Mouse (Mus musculus): Measurements from ENCODE around the gene Foxo3. TPM values are rescaled to one million over a fixed set of nuclear protein-coding genes. Genes with fewer than 3 reads are reported as not detected.

Foxo3 gene
- total RNA-seq, 2 experiments from 2014 or later = 15.7 to 25.3 TPM

DNA sequence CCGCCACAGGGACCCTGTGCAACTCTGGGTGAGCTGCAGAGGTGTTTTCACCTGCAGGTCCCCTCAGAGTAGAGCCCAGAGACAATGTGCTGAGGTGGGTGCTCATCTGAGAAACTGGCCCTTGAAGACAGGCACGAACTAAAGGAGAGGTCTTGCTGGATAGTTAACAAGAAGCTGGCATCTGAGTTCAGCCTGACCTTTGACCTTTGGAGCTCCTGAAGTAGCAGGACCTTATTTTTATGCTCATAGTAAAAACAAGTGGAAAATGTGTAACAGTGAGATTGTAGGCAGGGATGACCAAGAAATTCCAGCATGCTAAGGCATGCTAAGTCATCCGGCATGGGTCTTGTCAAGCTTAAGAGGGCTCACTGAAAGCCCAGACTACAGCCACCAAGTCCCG is 82.6 kb downstream of the Foxo3 start:
- no peak for ATAC-seq (replicated peaks; ENCODE audit: poor library complexity, severe bottlenecking)

DNA sequence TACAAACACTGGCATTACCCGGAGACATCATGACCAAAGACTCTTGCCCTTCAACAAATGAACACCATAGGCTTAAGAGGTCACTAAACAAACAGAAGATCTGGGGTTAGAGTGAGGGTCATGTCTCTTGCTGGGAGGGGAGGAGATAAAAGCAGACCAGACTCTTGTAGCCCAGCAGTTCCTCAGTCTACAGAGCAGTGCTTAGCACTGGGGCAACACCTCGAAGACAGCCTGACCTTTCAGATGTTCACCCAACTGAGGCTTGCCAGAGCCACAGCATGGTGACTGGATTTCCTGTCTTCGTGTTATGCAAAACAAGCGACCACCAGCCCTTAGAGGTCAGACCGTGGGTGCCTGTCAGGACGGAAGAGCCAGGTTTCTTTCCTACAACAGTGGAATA is 83.6 kb downstream of the Foxo3 start:
- ATAC-seq (replicated peaks; ENCODE audit: poor library complexity, severe bottlenecking) = peak; percentile 13; the same call in 1 of the 2 replicates

DNA sequence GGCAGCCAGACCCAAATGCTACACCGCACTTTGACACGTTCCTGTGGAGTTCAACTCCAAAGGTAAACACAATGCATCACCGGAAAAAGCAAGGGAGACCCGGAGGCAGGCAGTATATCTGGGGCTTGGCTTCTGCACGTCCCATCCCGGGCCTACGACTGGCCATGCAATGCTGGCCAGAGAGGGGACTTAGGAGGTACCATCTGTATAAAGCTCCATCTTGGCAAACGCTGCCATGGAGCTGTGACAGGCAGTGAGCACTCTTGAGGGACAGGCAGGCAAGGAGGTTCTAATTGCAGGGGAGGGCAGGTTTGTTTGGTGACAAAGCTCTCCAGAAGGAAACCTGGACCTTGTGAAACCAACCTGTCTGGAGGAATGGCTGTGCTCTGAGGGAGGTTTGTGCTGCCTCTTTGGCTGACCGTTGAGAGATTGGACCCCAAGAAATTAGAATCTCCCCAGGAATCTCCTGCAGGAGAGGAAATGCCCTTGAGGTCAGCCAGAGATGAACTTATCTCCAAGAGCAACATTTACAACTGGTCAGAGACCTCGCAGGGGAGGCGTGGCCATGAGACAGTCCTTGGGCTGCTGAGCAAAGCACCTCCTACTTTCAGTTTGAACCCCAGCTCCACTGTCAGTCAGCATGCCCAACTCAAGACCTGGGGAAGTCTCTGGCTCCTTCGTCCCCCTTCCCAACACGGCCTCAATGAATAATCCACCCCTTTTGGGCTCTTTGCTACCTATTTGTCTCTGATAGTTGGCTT is 86.7 kb downstream of the Foxo3 start:
- ATAC-seq (replicated peaks; ENCODE audit: poor library complexity, severe bottlenecking) = no peak

DNA sequence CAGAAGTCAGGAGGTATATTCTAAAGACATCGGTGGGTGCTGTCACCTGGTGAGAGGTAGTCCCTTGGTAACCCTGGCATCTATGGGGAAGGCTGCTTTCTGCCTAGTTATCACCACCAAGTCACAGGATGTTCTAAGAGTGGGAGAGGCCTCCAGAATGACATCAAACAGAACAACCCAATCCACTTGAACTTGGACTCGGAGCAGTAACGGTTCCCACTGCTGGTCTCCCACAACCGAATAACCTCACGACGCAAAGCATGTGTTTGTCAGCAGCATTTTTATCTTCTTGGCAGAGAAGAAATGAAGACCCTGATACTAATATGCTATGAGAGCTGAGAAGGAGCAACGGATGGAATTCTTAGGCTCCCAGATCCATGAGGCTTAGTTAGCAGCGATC is 87.5 kb downstream of the Foxo3 start:
- no peak for ATAC-seq (replicated peaks; ENCODE audit: poor library complexity, severe bottlenecking)

DNA sequence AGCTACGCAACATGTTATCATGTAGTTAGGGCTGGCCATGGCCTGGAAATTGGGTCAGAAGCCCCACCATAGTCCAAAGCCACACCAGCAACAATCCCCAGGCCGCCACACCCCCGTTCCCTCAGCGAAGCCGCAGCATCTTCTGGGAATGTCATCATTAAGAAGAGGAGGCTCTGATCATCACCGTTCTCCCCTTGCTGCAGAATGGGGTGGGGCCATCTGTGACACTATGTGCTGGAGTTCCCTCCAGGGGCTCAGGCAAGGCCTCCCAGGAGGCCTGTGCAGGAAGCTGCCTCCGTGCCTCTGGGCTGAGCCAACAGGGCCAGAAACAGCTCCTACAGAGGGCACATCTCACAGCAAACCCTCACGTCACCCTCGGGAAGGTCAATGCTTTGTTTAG is 88.5 kb downstream of the Foxo3 start:
- no peak for ATAC-seq (replicated peaks; ENCODE audit: poor library complexity, severe bottlenecking)

DNA sequence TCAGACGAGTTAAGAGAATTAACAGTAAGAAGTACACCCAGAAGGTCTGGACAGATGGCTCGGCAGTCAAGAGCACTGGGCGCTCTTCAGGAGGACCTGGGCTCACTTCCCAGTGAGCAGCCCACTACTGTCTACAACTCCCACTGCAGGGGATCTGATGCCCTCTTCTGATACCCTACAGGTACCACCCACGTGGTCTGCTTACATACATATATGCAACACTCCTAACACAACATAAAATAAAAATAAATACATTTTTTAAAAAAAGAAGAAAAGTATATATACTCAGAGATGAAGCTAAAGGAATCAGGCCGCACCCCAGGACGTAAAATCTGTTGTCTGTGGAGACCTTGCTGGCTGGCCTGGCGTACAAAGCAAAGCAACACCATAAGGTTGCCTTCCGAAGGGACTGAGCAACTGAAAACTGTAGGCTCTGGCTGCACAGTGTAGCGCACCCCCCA is 89.6 kb downstream of the Foxo3 start:
- ATAC-seq (replicated peaks; ENCODE audit: poor library complexity, severe bottlenecking) = no peak

DNA sequence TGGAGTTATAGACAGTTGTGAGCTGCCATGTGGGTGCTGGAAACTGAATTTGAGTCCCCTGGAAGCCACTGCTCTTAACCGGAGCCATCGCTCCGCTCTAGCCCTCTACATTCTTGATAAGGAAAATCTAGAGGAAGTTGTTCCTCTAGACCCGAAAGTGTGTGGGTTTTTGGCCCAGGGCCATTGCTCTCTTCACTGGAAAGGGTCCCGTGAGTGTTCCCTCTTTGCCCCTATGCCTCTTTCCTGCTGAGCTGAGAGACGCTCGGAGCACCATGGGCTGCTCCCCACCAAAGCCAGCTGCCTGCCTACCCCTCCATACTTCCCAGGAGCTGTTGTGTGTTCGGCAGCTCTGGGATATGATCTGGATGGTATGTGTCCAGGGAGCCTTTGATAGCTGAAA is 96.2 kb downstream of the Foxo3 start:
- ATAC-seq (replicated peaks; ENCODE audit: poor library complexity, severe bottlenecking) = no peak

DNA sequence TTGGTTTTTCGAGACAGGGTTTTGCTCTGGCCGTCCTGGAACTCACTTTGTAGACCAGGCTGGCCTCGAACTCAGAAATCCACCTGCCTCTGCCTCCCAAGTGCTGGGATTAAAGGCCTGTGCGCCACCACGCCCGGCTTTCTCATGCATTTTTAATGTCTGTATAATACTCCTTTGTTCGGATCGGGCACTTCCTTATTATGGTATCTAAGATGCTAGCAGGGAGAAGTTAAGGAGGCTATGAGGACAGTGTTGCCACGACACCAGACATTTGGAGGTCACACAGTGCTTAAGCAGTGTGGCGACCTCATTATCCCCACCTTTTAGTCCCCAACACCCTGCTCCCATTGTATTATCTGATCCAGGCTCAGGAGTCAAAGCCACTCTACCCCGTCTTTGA is 97.8 kb downstream of the Foxo3 start:
- ATAC-seq (replicated peaks; ENCODE audit: poor library complexity, severe bottlenecking) = no peak

DNA sequence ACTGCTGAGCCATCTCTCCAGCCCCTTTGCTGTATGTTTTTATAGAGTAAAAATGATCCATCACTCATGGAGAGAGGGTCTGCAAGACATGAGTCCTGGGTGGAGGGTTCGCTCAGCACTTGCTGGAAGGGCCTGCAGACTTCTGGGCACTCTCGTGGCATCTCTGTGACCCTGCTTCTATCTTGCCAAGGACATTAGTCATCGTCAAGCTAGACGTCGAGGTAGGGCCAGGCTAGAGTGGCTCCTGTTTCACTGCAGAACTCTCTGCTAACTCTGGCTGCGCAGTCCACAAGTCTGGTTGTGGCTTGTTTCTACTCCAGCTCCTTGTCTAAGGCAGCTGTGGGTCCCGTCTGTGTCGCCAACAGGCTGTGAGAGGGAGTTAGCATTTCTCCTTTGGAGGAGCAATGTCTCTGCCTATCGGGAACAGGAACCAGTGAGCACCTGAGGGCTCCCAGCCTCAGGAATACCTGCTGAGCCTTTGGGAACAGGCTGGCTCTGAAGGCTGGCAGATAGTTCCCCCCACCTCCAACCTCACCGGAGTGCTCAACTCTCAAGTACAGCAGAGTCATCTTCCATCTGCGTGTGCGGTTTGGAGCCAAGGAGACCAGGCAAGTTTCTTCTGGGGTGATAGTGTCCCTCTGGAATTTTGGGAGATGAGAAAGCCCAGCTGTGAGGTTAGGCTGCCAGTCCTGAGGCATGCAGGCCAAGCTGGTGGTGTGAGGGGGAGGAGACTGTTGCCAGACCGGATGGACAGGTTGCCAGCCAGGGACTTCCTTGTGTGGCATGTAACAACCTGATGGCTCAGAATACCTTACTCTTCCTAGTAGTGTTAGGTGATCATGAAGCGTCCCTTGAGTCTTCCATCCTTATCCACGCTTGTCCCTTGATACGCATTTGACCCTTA is 98.5 kb downstream of the Foxo3 start:
- no peak for ATAC-seq (replicated peaks; ENCODE audit: poor library complexity, severe bottlenecking)

DNA sequence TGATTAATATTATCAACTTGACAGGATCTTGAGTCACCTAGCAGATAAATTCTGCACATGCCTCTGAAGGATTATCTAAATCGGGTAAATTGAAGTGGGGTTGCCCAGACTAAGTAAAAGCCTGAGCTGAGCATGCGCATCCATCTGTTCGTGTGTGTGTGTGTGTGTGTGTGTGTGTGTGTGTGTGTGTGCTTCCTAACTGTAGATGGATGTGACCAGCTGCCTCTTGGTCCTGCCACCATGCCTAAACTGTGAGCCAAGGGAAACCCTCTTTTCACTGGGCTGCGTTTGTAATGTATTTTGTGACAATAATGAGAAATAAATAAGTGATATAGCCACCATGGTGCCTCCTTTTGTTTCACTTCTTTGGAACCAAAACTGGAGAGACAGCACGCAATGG is 102.3 kb downstream of the Foxo3 start:
- no peak for ATAC-seq (replicated peaks; ENCODE audit: poor library complexity, severe bottlenecking)

DNA sequence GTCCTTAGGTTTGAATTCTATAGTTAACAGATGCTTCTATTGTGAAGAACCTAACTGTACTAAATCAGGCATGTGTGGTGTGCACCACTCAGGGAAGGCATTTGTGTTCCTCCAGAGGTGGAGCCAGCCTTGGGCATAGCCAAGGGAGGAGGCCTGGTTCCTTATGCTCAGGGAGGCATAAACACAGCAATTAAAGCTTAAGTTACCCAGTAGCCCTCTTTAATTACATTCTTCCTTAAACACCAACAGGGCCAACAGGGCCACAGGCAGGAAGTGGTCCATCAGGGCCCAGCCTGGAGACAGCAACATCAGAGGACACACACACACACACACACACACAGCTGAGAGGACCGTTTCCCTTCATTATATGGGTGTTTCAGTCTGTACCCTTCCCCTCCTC is 102.7 kb downstream of the Foxo3 start:
- no peak for ATAC-seq (replicated peaks; ENCODE audit: poor library complexity, severe bottlenecking)

DNA sequence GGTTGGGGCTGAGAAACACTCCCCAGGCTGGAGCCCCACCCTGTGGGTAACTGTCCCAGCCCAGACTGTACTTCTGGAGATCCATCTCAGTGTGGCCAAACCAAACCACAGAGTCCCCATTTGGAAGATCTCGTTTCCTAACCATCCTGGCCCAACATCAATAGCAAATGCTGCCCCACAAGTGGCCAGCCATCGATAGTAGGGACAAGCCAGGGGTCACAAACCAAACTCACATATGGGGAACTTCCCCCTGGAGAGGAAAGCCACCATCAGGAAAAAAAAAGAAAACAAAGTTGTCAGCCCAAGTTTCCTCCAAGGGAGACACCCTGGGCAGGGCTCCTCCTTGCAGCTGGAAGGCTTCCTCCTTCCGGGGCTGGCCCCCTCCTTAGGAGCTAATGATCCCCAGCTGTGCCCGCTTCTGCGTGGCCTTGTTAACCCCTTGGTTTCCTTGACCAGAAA is 105.6 kb downstream of the Foxo3 start:
- ATAC-seq (replicated peaks; ENCODE audit: poor library complexity, severe bottlenecking) = peak; percentile 69

DNA sequence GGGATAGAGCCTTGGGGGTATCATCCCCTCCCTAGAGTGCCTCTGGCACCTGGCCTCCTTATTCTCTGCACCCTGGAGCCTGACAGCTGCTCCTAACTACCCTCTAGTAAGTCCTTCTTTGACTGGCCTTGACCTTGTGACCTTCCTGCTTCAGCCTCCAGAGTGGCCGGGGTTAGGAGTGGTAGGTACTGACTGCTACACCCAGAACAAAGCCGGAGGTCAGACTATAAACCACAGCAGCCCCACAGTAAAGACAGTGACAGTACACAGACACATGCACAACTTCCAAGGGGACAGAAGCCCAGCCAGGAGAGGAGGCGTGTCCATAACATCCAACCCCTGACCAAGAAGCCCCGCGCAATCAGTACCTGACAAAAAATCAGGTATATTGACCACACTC is 106.4 kb downstream of the Foxo3 start:
- no peak for ATAC-seq (replicated peaks; ENCODE audit: poor library complexity, severe bottlenecking)

DNA sequence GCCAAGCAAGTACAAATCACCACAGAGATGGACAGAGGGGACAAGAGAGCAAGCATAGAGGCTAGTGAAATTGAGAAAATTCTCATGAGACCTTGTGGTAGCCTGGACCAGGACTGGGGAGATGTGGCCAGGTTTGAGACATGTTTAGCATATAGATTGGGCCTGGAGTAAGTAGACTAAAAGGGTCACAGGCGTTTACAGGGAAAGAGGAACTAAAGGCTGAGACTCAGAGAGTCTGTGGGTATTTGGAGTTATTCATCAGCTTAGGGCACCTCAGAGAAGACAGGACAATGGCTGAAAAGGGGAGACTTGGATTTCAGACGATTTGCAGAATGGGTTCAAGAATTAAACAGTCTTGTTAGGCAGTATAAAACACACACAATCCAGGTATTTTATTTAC is 121.8 kb downstream of the Foxo3 start:
- ATAC-seq (replicated peaks; ENCODE audit: poor library complexity, severe bottlenecking) = peak; percentile 58

DNA sequence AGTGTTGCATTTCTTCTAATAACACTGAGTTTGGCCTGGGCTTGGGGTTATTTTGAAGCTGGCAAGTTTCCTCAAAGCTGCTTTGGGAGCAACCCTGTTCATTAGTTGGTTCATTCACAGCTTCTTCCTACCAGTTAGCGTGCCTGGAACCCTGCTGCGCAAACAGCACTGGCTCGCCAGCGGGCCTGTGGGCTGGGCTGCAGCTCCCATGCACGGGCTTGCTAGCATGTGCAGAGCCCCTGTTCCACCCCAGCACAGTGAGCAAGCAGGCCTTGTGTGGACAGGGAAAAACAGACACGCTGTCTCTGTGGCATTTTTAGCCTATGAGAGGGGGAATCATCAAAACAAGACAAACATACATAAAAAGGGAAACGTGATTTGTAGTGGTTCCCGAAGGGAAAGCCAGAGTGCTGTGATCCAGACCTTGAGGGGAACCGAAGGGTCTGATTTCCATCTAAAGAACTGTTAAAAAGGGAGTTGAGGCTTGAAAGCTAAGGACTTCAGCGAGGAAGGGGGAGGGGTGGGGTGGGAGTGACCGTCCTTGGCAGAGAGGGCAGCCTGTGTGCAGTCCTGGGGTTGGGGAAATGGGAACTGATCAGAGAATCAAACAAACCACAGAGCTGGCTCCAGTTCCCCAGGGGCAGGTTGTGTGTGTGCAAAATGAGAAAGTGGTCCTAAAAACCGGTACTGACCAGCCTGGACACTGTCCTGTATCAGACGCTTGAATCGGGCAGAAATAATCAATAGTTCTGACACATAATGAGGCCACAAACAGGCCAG is 123.9 kb downstream of the Foxo3 start:
- peak; percentile 91 for ATAC-seq (replicated peaks; ENCODE audit: poor library complexity, severe bottlenecking)

DNA sequence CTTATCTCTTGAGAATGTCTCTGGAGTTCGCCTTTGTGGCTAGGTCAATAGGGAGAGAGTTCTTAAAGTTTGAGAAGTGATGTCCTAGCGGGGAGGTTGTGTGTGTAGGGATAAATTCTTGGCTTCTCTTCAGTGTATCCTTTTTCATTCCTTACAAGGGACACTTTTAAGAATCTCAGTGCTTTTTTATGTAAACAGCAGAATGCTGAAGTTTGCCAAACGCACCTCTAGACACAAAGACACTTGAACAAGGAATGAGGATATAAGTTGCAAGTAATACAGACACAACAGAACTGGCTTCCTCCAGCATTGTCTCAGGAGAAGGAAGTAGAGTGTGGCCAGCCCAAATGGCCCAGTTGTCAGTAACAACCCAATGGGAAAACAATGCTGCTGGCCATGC is 126.8 kb downstream of the Foxo3 start:
- no peak for ATAC-seq (replicated peaks; ENCODE audit: poor library complexity, severe bottlenecking)

DNA sequence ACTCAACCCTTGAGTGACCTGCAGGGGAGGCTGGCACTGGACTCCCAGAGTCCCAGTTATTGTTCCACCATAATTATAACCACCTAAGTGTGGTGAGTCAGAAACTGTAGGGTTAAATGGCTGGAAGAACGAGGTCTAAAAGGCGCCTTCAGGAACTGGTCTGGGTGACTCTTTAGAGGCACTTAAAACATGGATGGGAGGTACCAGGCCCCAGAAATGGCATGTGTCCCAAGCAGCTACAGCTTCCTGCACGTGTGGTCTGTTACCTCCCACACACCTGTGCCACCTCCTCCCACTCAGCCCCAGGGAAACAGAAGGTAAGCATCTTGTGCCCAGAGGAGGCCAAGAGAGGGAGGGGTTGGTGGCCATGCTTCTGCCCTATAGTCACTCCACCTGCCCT is 128.2 kb downstream of the Foxo3 start:
- ATAC-seq (replicated peaks; ENCODE audit: poor library complexity, severe bottlenecking) = no peak

DNA sequence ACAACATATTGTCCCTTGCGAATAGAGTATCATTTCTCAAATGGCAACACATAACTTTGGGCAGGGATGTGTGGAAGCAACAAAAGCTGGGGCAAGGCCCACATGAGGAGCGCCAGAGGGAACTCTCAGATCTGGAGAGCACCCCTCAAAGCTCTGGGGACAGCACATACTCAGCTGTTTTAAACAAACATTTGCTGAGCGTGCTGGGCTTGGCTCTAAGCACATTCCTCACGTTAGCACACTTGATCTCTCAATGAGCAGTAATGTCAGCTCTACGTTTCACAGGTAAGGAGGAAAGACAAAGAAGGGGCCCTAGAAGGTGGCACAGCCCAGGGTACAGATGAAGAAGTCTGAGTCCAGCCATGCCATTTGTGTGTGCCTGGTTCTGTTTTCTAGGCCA is 131.3 kb downstream of the Foxo3 start:
- ATAC-seq (replicated peaks; ENCODE audit: poor library complexity, severe bottlenecking) = no peak

DNA sequence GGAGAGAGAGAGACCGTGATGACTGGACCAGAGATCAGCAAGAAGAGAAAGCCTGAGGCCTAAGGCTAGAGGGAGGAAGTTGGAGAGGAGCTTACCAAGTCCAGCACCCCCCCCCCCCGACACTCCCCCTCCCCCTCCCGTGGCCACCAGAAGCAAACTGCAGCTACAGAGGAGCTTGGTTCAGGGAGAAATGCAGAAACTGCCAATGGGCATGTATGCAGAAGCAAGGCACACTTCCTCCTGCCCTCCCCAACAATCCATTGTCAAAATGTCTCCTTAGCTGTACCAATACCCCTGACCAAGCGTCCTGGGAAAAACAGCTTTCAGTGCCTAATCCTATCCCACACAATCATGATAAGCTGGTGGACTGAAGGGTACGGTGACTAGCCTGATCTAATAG is 131.8 kb downstream of the Foxo3 start:
- peak; percentile 61 for ATAC-seq (replicated peaks; ENCODE audit: poor library complexity, severe bottlenecking)

DNA sequence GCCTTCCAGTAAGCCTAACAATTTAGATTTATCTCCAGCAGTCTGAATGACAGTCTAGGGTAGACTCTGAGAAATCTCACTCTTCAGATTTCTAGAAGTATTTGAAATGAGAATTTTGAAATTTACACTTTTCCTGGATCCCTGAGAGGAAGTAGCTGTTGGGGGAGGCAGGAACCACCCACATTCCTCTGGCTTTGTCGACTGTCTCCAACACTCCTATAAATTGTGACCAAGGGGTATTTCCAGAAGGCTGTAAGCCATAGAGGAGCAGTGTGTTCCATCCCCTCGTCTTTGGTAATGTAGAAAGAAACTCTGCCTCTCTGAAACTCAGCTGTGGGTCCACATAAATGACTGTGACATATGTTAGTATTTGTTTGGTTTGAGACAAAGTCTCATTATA is 132.4 kb downstream of the Foxo3 start:
- ATAC-seq (replicated peaks; ENCODE audit: poor library complexity, severe bottlenecking) = no peak

DNA sequence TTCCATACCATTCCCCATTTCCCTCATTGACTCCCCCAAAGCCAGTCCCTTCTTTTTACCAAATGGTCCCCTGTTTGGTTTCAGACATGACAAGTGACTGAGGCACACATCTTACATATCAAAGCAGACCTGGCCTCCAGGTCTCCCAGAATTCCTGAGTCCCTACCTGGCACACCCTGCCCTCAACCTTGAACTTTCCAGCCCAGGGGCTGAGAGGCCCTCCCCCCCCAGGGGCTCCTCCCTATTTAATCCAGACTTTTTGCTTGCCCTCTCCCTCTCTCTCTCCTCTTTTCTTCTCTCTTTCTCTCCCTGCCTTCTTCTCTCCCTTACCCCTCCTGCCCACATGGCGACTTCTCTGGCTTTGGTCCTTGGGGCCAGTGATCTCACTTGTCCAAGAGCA is 133.8 kb downstream of the Foxo3 start:
- ATAC-seq (replicated peaks; ENCODE audit: poor library complexity, severe bottlenecking) = no peak

Measured in granulocyte monocyte progenitor cell, adult 5-6 weeks (primary cell).